Mouse (Mus musculus) B cell, adult 2 months (primary cell): ENCODE measurements around the gene Palm.
A peak's percentile ranks its signal among the peaks of the same experiment; 100 is the strongest.

ENCODE experiments used
- DNase-seq, 2 experiments: peaks; one replicate each; pipeline ENCODE4 v3.0.0; 2022

The Palm gene

DNA sequence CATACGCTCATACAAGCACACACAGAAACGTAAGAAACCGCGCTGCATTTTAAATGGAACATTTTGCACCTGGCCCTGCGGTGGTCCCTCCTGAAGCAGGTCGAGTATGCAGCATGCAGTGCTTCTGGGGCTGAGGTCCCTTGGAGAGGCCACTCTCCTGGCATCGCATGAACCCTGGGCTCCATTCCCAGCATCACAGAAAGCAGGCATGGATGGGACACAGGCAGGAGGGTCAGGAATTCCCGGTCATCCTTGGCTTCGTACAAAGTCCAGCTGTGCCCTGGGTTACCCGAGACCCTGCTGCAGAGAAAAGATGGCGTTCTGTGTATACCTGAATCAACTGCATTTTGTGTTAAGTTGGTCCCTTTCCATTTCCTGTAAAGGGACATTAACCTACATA lies 7.1 kb downstream of the Palm start:
- no peak for DNase-seq

DNA sequence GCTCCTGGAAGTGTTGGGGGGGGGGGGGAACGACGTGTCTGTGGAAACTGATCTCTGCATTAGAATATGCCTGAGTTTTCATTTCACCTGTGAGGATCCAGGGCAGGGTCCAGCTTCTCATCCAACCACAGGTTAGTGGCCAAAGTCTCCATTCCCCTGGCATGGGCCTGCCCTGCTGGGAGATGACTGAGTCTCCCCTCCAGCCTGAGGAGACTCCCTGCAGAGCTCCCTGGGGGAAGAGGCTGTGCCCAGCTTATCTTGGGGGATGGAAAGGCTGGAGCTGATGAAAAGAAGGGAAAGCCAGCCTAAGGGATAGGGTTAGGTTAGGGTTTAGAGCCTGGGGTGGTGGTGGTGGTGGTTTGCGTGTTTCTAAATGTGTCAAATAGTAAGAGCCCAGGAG lies 8.5 kb downstream of the Palm start:
- no peak for DNase-seq

DNA sequence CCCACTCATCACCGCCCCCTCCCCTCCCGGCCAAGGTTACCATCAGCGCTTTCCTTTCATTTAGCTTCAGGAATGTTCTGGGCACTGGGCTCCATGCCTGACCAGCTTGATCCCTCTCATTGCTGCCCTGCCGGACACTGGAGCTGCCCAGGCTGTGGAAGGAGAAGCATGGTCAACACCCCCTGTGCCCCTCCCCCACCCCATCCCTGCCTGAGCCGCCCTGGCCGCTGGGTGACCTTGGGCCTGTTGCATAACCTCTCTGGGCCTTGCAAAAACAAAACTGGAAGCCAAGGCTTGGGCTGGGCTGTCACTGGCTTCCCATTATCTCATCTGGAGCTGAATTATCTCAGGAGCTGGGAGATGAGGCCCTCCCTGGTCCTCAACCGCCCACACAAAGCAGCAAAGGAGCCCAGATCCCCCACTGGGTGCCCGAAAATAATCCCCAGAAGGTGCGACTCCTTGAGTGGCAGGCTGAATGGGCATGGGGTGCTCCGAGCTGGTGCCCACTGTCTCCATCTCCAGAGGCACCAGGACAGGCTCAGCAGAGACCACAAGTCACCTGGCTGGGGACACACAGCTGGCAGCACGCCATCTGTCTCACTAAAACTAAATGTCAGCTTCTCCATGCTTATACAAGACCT lies 9.1 kb downstream of the Palm start:
- no peak for DNase-seq

DNA sequence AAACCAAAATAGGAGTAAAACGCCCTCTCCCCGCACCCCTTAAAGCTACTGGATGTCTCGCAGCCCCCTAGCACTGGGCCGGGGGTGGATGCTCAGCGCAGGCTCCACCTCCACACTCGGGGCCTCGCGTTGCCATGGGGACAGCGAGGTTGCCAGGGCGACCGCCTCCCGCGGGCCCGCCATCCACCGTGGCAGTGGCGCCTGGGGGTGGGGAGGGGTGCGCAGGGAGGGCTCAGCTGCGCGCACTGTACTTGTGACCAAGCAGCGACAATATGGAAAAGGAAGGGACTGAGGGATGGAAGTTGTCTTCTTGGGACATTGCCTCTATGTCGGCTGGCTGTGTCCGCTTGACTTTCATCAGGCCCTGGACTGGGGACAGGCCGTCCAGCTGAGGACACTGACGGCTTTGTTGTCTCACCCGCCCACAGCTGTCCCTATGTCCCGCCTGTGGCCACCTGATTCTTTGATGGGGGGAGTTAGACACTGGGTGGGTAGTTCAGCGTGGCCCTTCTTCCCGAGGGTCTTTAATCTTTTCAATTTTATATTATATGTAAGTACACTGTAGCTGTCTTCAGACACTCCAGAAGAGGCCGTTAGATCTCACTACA lies 10.4 kb downstream of the Palm start:
- no peak for DNase-seq

DNA sequence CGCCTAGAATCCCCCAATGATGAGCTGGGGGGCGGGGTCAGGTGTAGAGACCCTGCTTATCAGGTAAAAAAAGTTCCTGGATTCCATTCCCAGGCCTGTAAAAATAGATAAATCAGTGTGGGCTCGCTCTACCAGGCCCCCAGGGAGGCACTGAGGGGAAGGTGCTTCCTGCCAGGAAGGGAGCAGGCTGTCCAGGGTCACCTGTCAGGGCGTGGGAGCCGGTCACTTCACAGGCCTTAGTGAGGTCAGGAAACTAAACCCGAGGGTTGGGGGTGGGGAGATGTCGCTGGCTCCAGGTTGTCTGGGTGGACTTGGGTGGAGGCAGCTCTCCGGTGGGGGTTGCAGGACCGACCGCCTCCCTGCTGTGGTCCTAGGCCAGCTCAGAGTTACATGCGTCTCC lies 12.3 kb downstream of the Palm start:
- DNase-seq, result no peak

DNA sequence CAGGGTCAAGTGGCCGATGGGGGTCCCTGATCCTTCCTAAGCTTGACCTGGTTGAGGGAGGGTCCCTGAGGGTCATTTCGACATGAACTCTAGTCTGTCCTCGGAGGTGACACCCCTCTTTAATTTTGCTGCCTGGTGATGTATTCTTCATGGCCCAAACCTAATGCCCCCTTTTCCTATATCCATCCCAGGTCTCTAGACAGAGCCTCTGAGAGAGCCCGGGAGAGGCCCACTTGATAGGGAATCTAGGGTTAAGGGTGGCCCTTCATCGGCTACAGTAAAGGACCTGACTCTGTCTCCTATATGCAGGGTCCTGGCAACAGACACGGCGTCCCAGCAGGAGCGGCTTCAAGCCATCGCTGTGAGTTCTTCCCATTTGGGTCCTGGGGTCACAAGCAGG lies 13.0 kb downstream of the Palm start:
- no peak for DNase-seq

DNA sequence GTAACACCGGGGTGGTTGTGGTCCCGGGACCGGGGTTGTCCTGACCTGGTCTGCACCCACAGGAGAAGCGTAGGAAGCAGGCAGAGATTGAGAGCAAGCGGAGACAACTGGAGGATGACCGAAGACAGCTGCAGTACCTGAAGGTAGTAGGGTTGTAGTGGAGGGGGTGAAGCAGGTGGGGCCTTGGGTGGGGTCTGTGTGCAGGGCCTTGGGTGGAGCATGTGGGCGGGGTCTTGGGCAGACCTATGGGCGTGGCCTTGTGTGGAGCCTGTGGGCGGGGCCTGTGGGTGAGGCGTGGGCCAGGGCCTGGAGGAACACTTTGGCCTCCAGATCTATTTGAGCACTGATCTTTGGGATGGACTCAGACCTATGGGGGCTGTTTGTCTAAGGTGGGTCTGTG lies 13.6 kb downstream of the Palm start:
- no peak for DNase-seq

DNA sequence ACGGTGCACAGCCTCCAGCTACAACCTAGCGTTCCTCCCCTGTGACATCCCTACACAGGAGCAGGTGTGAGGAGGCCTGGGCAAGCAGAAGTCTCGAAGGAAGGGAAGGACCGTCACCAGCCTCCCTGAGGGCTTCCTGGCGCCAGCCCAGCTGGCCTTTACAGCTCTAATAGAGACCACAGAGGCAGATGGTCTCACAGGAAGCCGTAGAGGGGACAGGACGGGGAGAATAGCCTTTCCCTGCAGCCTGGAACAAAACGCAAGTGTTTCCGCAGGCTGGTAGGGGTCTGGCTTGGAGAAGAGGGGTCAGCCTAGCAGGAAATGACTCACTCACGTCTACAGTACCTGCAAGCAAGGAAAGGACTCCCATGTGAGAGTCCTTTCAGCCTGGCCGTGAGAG lies 14.5 kb downstream of the Palm start:
- no peak for DNase-seq

DNA sequence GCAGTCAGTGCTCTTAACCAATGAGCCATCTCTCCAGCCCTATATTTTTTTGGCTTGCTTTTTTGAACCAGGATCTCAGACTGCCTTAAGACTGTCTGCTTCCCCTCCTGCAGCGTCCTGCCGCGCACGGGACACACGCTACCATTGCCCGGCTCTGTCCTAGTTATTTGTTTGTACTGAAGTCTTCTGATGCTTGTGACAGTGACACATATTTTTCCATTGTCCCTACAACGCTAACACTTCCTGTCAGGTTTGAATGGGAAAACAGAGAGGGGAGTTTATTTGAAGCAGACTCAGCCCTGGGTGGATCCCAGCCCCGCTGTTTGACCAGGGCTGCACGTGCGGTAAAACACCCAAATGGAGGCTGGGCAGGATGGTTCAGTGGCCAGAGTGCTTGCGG lies 15.4 kb downstream of the Palm start:
- no peak for DNase-seq

DNA sequence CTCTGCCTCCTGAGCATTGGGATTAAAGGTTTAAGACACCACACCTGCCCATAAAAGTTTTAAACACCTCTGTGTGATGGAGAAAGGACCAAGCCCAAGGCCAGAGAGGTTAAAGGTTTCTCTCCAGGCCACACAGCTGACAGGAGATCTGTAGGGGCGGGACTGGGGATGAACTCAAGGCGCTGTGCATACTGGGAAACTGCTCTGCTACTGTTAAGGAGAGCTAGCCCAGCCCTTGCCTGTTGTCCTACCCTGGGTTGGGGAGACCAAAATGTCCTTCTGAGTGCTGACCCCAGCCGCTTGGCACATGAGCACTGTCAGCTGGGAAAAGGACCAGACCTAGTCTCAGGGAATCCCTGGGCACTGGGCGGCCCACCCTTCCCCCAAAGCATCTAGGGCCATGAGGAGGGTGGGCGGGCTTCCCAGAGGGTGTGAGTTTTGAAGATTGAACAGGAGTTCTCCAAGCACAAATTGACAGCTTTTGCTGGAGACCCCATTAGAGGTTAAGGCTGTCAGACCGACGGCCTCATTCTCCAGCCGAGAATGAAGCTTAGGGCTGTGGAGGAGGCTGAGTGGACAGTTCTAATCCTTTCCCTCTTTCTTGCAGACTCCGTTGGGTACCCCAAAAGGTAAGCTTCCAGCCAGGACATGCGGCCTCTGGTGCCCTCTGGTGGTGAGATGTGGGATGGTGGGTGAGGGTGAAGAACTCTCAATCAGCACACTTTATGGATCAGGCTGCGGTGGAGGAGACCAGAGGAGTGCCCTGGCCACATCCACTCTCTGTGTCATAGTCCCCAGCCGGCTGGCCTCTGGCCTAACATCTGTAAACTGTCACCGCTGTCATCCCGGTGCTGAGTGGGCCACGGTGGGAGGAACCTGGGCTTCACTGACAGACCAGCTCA lies 18.6 kb downstream of the Palm start:
- peak; percentile 93 to 94 for DNase-seq

DNA sequence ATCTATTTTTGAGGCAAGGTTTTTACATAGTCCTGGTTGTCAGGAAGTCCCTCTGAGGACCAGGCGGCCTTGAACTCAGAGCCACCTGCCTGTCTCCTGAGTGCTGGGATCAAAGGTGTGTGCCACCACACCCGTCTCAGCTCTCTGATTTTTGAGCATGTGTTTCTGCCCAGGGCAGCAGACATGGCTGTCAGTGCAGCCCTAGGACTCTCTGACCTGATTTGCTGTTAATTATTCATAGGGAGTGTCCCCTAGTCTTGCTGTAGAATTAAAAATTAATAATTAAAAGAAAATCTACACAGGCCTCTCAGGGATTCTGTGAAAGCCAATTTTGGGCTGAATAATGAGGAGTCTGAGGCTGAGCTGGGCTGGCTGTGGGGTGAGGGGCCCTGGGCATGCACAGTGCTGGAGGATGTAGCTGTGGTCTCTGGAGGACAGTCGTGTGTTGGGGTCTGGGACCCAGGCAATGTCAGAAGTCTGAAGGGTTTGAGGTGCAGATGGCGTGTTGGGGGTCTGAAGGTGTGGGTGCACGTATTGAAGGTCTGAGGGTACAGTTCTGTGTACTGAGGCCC lies 21.0 kb downstream of the Palm start:
- DNase-seq, result no peak

DNA sequence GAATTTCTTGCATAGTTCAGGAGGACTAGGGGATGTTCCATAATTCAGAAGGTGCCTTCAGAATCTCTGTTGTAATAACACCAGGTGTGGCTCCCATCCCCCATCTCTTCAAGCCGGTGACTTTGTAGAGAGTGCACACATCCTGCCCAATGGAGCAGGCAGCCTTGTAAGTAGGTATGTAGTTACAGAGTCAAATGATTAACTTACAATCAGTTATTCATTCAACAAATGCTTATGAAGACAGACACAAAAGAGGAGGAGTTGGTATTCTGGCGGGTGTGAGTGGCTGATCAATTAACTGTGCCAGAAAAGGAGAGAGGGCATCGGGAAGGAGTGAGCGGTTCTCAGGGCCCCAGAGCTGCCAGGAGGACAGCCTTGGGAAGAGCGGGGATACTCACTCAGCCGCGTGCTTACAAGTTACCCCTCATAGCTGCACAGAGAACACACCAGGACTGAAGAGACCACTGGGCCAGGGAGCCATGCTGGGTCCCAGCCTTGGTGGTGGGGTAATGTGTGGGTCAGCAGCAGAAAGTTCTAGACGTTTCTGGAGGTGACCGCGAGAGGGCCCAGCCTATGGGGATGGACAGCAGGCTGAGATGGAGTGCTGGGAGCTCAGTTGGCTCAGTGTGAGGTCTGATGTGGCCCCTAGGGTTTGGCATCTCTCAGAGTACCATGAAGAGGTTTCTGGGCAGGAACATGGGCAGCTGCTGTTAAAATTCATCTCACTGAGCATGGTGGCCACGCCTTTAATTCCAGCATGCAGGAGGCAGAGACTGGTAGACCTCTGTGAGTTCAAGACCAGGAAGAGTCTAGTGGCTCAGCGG lies 22.5 kb downstream of the Palm start:
- DNase-seq, result no peak

DNA sequence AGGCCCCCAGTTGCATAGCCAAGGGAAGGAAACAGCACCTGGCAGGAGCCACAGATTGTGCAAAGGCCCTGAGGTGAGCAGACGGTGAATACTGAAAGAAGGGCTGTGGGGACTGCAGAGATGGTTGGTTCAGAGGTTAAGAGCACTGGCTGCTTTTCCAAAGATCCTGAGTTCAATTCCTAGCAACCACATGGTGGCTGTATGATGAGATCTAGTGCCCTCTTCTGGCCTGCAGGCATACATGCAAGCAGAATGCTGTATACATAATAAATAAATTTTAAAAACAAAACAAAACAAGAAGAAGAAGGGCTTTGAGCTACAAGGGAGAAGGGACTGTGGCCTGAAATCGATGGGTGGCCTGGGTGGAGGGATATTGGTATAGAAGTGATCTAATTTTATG lies 23.7 kb downstream of the Palm start:
- no peak for DNase-seq

DNA sequence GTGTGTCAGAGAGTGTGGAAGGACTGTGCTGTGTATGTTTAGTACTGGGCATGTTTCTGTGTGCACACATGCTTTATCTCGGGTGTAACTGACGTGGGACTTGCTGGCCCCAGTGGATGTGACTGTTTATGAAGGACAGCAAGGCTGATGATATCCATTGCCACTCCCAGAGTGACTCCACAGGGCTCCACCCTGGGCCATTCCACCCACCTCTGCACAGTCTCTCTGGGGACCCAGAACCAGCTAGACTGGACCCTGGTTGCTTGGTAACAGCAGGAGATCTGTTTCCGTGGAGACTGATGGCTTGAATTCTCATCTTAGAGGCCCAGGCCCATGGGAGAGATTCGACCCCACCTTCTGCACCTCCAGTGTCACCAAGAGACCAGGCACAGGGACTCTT lies 24.9 kb downstream of the Palm start:
- no peak for DNase-seq

DNA sequence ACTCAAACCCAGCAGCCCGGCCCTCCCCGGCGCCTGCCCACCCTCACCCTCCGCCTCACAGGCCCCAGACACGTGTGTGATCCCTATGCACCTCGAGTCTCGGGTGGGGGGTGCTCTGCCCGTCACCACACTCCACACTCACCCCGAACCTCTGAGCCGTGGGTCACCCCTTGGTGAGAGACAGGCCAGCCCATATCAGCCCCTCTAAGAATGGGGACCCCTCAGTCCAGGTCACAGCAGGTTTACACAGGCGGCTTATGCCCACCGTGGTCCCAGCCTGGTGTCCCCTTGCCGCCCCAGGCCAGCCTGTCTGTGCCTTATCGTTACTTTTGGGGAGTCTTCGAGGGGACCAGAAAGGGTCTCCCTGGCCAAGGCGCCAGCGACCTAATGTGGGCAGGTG lies 26.2 kb downstream of the Palm start:
- DNase-seq, result no peak

DNA sequence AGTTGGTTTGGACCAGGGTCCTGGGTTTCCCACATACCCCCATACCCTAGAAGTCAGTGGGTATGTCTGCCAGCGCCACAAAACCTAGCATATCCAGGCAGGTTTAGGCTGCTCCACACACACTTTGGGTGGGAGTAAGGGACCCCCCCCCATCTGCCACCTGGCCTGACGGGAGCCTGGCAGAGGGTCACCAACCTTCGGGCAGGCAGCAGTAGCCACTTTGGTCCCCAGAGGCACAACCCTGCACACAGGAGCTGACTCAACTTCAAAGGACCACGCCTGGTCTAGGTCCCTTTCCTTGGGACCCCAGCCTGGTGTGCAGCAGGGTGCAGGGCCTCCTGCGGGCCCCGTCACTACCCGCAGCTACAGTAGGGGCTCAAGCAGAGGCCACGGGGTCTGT lies 26.9 kb downstream of the Palm start:
- DNase-seq, result no peak

DNA sequence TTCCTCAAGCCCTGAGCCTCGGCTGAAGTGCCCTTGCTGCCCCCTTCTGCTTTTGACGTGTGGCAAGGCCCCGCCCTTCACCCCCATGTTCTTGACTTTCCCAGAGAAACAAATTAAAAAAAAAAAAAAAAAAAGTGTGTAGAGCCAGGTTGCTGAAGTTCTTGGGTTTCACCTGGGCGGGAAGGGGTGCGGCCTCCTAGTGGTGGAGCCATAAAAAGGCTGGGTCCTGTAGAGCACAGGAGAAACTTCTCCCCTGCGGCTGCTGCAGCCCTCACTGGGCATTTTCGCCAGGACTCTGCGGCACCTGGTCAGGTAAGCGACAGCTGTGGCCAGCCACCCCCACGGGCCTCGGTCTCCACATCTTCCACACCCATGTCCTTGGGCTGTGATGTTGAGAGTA lies 27.4 kb downstream of the Palm start, which contains the start of gene Misp:
Misp (plus strand) TSS at position 208 of the 400 bp plus-strand sequence.
- DNase-seq, result no peak

DNA sequence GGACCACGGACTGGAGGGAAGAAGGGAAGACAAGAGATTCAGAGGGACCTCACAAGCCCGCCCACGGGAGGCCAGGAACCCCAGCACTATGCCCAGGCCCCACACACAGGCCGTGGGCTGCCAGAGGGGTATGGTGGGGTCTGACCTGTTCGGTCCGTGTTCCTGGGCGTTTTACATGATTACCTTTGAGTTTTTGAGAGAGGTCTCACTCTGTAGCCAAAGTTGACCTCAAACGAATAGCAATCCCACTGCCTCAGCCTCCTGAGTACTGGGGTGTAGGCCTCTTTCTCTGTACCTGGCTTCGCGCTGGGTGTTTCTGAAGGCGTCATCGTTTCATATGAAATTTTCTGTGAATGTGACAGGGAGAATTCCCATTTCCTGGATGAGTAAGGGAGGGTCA lies 28.4 kb downstream of the Palm start:
- DNase-seq, result no peak

DNA sequence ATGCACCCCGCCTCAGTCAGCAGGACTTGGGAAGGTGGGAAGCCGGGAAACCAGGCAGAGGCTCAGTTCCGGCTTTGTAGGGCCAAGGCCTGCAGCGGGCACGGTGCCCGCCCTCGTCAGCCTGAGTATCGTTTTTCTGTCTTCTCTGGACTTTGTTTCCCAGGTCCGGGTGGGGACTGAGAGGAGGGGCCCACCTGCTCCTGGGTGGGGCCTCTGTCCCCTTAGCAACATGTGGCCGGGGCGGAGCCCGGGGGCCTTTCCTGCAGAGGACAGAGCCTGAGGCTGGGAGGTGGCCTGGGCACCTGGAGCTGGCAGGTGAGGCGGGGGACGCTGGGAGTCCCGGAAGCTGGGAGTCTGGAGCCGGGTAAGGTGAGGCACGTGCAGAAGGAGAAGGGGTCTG lies 29.0 kb downstream of the Palm start:
- no peak for DNase-seq

DNA sequence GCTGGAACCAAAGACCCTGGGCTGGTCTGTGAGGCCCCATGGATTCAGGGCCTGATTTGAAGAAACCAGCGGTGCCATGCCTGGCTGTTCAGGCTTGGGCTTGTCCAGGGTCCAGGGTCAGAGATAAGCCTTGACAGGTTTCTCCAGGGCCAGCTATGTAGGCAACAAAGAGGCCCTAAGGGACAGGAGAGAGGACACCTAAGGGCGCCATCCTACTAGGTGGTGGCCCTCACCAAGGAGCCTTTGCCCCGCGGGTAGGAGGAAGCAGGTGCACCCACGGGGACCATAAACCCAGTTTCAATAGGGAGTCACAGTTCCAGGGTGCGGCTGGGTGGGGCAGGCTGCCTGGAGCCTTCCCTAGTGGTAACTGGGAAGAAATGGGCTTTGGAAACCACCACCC lies 29.6 kb downstream of the Palm start:
- DNase-seq, result no peak

DNA sequence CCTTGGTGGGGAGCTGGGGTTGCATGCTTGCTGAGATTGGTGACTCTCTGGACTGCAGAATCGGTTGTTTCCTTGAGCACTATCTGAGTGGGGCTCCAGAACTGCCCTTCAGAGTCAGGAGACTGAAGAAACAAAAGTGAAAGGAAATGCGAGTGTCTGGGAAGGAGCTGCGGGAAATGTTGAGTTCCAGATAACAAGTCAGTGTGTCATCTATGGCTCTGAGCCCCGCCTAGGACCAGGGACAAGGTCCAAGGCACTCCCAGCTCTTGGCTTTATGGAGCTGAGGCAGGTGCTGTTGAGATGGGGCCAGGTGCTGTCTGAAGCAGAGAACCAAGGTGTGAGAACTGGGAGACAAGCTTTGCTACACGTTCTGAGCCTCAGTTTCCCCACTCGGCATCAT lies 31.0 kb downstream of the Palm start:
- DNase-seq, result no peak

DNA sequence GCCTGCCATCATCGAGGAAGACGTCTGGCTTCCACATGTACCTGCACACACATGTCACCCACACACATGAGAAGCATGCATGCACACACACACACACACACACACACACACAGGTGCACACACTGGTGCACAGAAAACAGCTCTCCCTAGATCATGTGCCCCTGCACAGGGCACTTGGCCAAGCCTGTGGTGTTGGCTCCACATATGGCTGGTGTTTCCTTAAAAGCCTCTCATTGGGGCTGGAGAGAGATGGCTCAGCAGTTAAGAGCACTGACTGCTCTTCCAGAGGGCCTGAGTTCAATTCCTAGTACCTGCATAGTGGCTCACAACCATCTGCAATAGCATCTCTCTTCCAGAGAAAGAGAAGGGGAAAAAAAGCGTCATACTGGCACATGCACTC lies 38.2 kb downstream of the Palm start:
- DNase-seq, result no peak
